Mouse (Mus musculus): ENCODE measurements around the gene Rara. TPM values are rescaled to one million over a fixed set of nuclear protein-coding genes. Genes with fewer than 3 reads are reported as not detected.

Rara gene
- polyA plus RNA-seq, 1 experiment, result not detected

- no peak overlapping the region for H3K27ac ChIP-seq (ENCODE audit: insufficient read depth, low read depth, low read length)
- WGBS, result 74% methylated on average over 12 of the region's 12 CpGs
- TF ChIP-seq CTCF (IDR thresholded peaks at IDR 0.05; ENCODE audit: insufficient read depth, low read depth, low read length) (no peak), POLR2A (IDR thresholded peaks at IDR 0.05; ENCODE audit: insufficient read depth, low read depth, low read length) (no peak)
Measured at GRCm38 (mm10) chr11:98949242-98949957, 21.8 kb downstream of the Rara start.

GRCm38 (mm10) chr11:98949958-98950460 lies 22.4 kb downstream of the Rara start:
- Histone ChIP-seq H3K4me1 (ENCODE audit: control insufficient read depth, insufficient read depth, low read length) (peaks cover 58% of the 10 kb centered on the region), H3K4me3 (ENCODE audit: insufficient read depth, low read depth, low read length) (no peak overlapping the region), H3K27ac (ENCODE audit: insufficient read depth, low read depth, low read length) (no peak overlapping the region)
- WGBS, result 75% methylated on average over 7 of the region's 7 CpGs
- TF ChIP-seq POLR2A (IDR thresholded peaks at IDR 0.05; ENCODE audit: insufficient read depth, low read depth, low read length) (no peak), CTCF (IDR thresholded peaks at IDR 0.05; ENCODE audit: insufficient read depth, low read depth, low read length) (no peak)

More at GRCm38 (mm10) chr11:98949242-98949957, 21.8 kb downstream of the Rara start:
- Histone ChIP-seq H3K4me1 (ENCODE audit: control insufficient read depth, insufficient read depth, low read length) (peaks cover 57% of the 10 kb centered on the region), H3K4me3 (ENCODE audit: insufficient read depth, low read depth, low read length) (no peak overlapping the region)

GRCm38 (mm10) chr11:98950484-98950883 lies 22.9 kb downstream of the Rara start:
- Histone ChIP-seq H3K27ac (ENCODE audit: insufficient read depth, low read depth, low read length) (no peak overlapping the region), H3K4me1 (ENCODE audit: control insufficient read depth, insufficient read depth, low read length) (peaks cover 59% of the 10 kb centered on the region), H3K4me3 (ENCODE audit: insufficient read depth, low read depth, low read length) (no peak overlapping the region)
- no peak for TF ChIP-seq POLR2A (IDR thresholded peaks at IDR 0.05; ENCODE audit: insufficient read depth, low read depth, low read length)
- TF ChIP-seq CTCF (IDR thresholded peaks at IDR 0.05; ENCODE audit: insufficient read depth, low read depth, low read length), result no peak
- WGBS, result 77% methylated on average over 9 of the region's 9 CpGs

- H3K4me3 ChIP-seq (ENCODE audit: insufficient read depth, low read depth, low read length), result no peak overlapping the region
- no peak for TF ChIP-seq CTCF (IDR thresholded peaks at IDR 0.05; ENCODE audit: insufficient read depth, low read depth, low read length)
- no peak for TF ChIP-seq POLR2A (IDR thresholded peaks at IDR 0.05; ENCODE audit: insufficient read depth, low read depth, low read length)
- peak overlapping the region; percentile 22; the same call in 1 of the 2 replicates for H3K27ac ChIP-seq (ENCODE audit: insufficient read depth, low read depth, low read length)
- 44% methylated on average over 16 of the region's 16 CpGs for WGBS
- peaks cover 57% of the 10 kb centered on the region for H3K4me1 ChIP-seq (ENCODE audit: control insufficient read depth, insufficient read depth, low read length)
Measured at GRCm38 (mm10) chr11:98951026-98951906, 23.6 kb downstream of the Rara start.

- Histone ChIP-seq H3K27ac (ENCODE audit: insufficient read depth, low read depth, low read length) (no peak overlapping the region), H3K4me1 (ENCODE audit: control insufficient read depth, insufficient read depth, low read length) (peaks cover 55% of the 10 kb centered on the region), H3K4me3 (ENCODE audit: insufficient read depth, low read depth, low read length) (no peak overlapping the region)
- TF ChIP-seq POLR2A (IDR thresholded peaks at IDR 0.05; ENCODE audit: insufficient read depth, low read depth, low read length) (no peak), CTCF (IDR thresholded peaks at IDR 0.05; ENCODE audit: insufficient read depth, low read depth, low read length) (no peak)
- WGBS, result 77% methylated on average over 1 of the region's 1 CpGs
Measured at GRCm38 (mm10) chr11:98952111-98952510, 24.5 kb downstream of the Rara start.

- no peak overlapping the region for H3K27ac ChIP-seq (ENCODE audit: insufficient read depth, low read depth, low read length)
- H3K4me3 ChIP-seq (ENCODE audit: insufficient read depth, low read depth, low read length), result no peak overlapping the region
- peaks cover 55% of the 10 kb centered on the region for H3K4me1 ChIP-seq (ENCODE audit: control insufficient read depth, insufficient read depth, low read length)
- 84% methylated on average over 2 of the region's 2 CpGs for WGBS
- TF ChIP-seq POLR2A (IDR thresholded peaks at IDR 0.05; ENCODE audit: insufficient read depth, low read depth, low read length) (no peak), CTCF (IDR thresholded peaks at IDR 0.05; ENCODE audit: insufficient read depth, low read depth, low read length) (no peak)
Measured at GRCm38 (mm10) chr11:98952736-98953135, 25.1 kb downstream of the Rara start.

GRCm38 (mm10) chr11:98953361-98953760 lies 25.7 kb downstream of the Rara start:
- WGBS, result 30% methylated on average over 2 of the region's 2 CpGs
- no peak for TF ChIP-seq POLR2A (IDR thresholded peaks at IDR 0.05; ENCODE audit: insufficient read depth, low read depth, low read length)
- no peak for TF ChIP-seq CTCF (IDR thresholded peaks at IDR 0.05; ENCODE audit: insufficient read depth, low read depth, low read length)
- H3K4me3 ChIP-seq (ENCODE audit: insufficient read depth, low read depth, low read length), result no peak overlapping the region
- H3K4me1 ChIP-seq (ENCODE audit: control insufficient read depth, insufficient read depth, low read length), result peaks cover 55% of the 10 kb centered on the region
- no peak overlapping the region for H3K27ac ChIP-seq (ENCODE audit: insufficient read depth, low read depth, low read length)

- no peak overlapping the region for H3K4me3 ChIP-seq (ENCODE audit: insufficient read depth, low read depth, low read length)
- WGBS, result 46% methylated on average over 13 of the region's 13 CpGs
- H3K27ac ChIP-seq (ENCODE audit: insufficient read depth, low read depth, low read length), result no peak overlapping the region
- TF ChIP-seq CTCF (IDR thresholded peaks at IDR 0.05; ENCODE audit: insufficient read depth, low read depth, low read length) (no peak), POLR2A (IDR thresholded peaks at IDR 0.05; ENCODE audit: insufficient read depth, low read depth, low read length) (no peak)
- H3K4me1 ChIP-seq (ENCODE audit: control insufficient read depth, insufficient read depth, low read length), result peaks cover 55% of the 10 kb centered on the region
Measured at GRCm38 (mm10) chr11:98953835-98954320, 26.3 kb downstream of the Rara start.
